In the genomic region with DNA sequence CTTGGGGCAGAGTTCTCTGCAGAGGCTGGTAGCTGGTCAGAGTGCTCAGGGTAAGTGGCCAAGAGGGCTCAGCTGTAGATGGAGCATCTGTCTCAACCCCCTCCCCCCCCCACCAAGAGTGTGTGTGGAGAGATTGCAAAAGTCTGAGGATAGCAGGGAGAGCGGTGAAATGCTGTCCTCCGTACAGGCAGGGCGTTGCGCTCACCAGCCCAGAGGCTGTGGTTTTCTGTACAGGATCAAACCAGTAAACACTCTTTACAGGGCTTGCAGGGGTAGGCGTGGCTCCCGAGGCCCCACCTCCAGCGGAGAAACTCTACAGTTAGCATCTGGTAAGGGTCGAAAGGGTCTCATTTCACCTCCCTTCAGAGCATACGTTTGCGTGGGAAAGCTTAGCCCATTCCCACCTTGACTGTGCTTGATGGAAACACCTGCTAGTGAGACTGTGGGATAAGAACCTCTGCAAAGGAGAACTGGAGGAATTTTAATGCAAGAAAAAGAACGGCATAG, we compare ENCODE assay signal across 8 mouse cellular contexts. TPM values are rescaled to one million over a fixed set of nuclear protein-coding genes. Genes with fewer than 3 reads are reported as not detected.
DNase-seq lines count a peak whose midpoint lies in the region; ATAC-seq and TF ChIP-seq lines count a peak whose summit lies in the region.

No protein-coding gene starts in this region.

- no peaks in the 10 kb centered on the region for H3K27me3 ChIP-seq in lung, postnatal 0 days (replicated peaks; ENCODE audit: insufficient read depth, low read length)
- no peaks in the 10 kb centered on the region for H3K27me3 ChIP-seq in thymus, adult 2 months (ENCODE audit: control insufficient read depth, insufficient read depth, low read length)

- no peaks in the 10 kb centered on the region for H3K9me3 ChIP-seq in lung, postnatal 0 days (ENCODE audit: low read length)

- H3K36me3 ChIP-seq in lung, postnatal 0 days (ENCODE audit: insufficient read depth, low read length), result no peaks in the 10 kb centered on the region
- H3K36me3 ChIP-seq in thymus, adult 2 months (ENCODE audit: control insufficient read depth, insufficient read depth, low read length), result peaks cover 8% of the 10 kb centered on the region; the same call in 1 of the 2 replicates

- H3K4me2 ChIP-seq in lung, postnatal 0 days (replicated peaks; ENCODE audit: low read depth, low read length), result peak overlapping the region; percentile 35; the same call in 1 of the 2 replicates

- H3K27ac ChIP-seq in lung, postnatal 0 days (ENCODE audit: low read length), result no peak overlapping the region
- H3K27ac ChIP-seq in thymus, adult 2 months (ENCODE audit: control insufficient read depth, insufficient read depth, low read length), result peak overlapping the region; percentile 78

- TF ChIP-seq POLR2A in thymus, adult 2 months (IDR thresholded peaks at IDR 0.05; ENCODE audit: control insufficient read depth, extremely low read depth, insufficient read depth, low read length, poor library complexity), result no peak

- no peak for ATAC-seq in lung, postnatal 0 days

- H3K4me3 ChIP-seq in lung, postnatal 0 days (ENCODE audit: low read depth, low read length), result no peak overlapping the region
- H3K4me3 ChIP-seq in thymus, adult 2 months (ENCODE audit: control insufficient read depth, insufficient read depth, low read length), result peak overlapping the region; percentile 23; the same call in 1 of the 2 replicates

- WGBS in lung, postnatal 0 days, result 17% methylated on average over 11 of the region's 11 CpGs
- WGBS in thymus, adult 2 months, result 10% methylated on average over 11 of the region's 11 CpGs

- H3K9ac ChIP-seq in lung, postnatal 0 days (replicated peaks; ENCODE audit: low read depth), result no peak overlapping the region

- H3K4me1 ChIP-seq in lung, postnatal 0 days (ENCODE audit: insufficient read depth, low read depth, low read length), result peaks cover 7% of the 10 kb centered on the region; the same call in 1 of the 2 replicates
- peaks cover 48% of the 10 kb centered on the region for H3K4me1 ChIP-seq in thymus, adult 2 months (replicated peaks; ENCODE audit: control insufficient read depth, insufficient read depth, low read length)

- no peak for TF ChIP-seq EP300 in lung, postnatal 0 days (IDR thresholded peaks at IDR 0.05)

- no peak for TF ChIP-seq CTCF in lung, postnatal 0 days (IDR thresholded peaks at IDR 0.05)
- TF ChIP-seq CTCF in thymus, adult 2 months (IDR thresholded peaks at IDR 0.05; ENCODE audit: borderline replicate concordance, control insufficient read depth, extremely low read depth, insufficient read depth, low read length, poor library complexity), result no peak

- DNase-seq in kidney, postnatal 4 days, result peak; percentile 25 to 46
- no peak for DNase-seq in kidney, adult 9 months
- peak; percentile 63 for DNase-seq in forelimb bud, embryonic 11.5 days (ENCODE audit: low read depth, low spot score)
- peak; percentile 18 for DNase-seq in lung, postnatal 0 days (ENCODE audit: low spot score)
- DNase-seq in thymus, adult 2 months, result peak; percentile 77
- no peak for DNase-seq in cerebellum, adult 11 months
- DNase-seq in MN1 (ENCODE audit: low spot score), result no peak
- DNase-seq in gastrocnemius, postnatal 10 days, result no peak

RNA-seq across cellular contexts. Expression of a gene that starts 42.4 kb away (rescaled TPM):
- polyA plus RNA-seq in lung, postnatal 0 days (2015; fragmentation: Nextera tagmentation; extraction: Ambion mirVana), result 25.4 and 32.0 TPM in 2 replicates
- polyA plus RNA-seq in thymus, adult 2 months (2012; rRNA removed), result 68.1 and 69.0 TPM in 2 replicates
- total RNA-seq in gastrocnemius, postnatal 10 days (2021), result 10 to 100 TPM; 38.2 to 42.4 TPM

Comparison
In these comparisons a context has a peak if more than half of its experiments do, and no peak if none do; other contexts are left out.
1. DNase-seq: peak in kidney, postnatal 4 days (2 of 2), forelimb bud, embryonic 11.5 days (single experiment), lung, postnatal 0 days (single experiment) and thymus, adult 2 months (single experiment); none in kidney, adult 9 months (single experiment), cerebellum, adult 11 months (single experiment), MN1 (single experiment) and gastrocnemius, postnatal 10 days (single experiment).